Mouse (Mus musculus): ENCODE results near the gene Nme7. TPM values are rescaled to one million over a fixed set of nuclear protein-coding genes. Genes with fewer than 3 reads are reported as not detected.
A peak's percentile ranks its signal among the peaks of the same experiment; 100 is the strongest.

Gene Nme7
- polyA plus RNA-seq, 1 experiment from 2014 or later: 8.5 TPM

DNA sequence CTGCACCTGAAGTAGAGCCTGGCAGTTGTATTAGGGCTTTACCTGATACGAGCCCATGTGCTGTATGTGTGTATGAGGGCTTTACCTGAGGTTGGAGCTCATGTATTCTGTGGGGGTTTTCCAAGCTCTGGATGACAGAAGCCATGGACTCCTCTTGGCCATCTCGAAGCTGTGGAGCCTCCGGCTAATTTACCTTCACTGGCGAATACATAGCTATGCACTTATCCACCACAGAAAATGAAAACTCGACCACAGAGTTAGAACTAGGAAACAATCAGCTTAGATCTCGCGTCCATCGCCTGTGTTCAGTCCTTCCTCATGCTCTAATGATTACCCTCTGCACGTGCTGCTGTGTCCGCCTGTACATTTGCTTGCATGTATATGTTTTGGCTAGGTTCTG lies 80.4 kb downstream of the Nme7 start:
- Histone ChIP-seq H3K4me2 (ENCODE audit: low read depth, low read length) (no peak overlapping the region), H3K9me3 (replicated peaks; ENCODE audit: control insufficient read depth, low read length) (no peaks in the 10 kb centered on the region)

DNA sequence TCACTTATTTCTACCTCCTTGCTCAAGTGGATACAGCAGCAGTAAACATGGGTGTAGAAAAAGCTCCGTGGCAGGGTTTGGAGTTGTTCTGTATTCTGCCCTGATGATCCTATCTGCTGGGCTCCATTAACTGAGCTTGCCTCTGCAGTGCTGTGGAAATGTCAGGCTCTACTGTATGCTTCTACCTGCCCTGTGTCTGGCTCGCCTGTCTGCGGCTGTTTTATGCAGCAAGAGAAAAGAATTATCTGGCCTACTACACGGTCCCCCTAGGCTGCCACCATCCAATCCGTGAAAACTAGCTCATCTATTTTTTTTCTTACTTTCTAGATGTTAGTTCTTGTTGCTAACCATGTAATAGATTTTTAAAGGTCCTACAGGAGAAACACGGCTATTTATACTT lies 81.1 kb downstream of the Nme7 start:
- Histone ChIP-seq H3K27me3 (ENCODE audit: control insufficient read depth, insufficient read depth, low read depth, low read length) (no peaks in the 10 kb centered on the region), H3K36me3 (ENCODE audit: control insufficient read depth, insufficient read depth) (no peaks in the 10 kb centered on the region), H3K9ac (ENCODE audit: low read depth, low read length) (no peak overlapping the region), H3K27ac (ENCODE audit: low read length) (no peak overlapping the region), H3K9me3 (replicated peaks; ENCODE audit: control insufficient read depth, low read length) (no peaks in the 10 kb centered on the region), H3K4me1 (ENCODE audit: control insufficient read depth, low read depth, low read length) (no peaks in the 10 kb centered on the region), H3K4me3 (ENCODE audit: low read depth, low read length) (no peak overlapping the region), H3K4me2 (ENCODE audit: low read depth, low read length) (no peak overlapping the region)
- no peak for ATAC-seq (ENCODE audit: low read depth)
- 66% methylated on average over 6 of the region's 6 CpGs for WGBS (ENCODE audit: insufficient replicate concordance)

More for the DNA sequence above, 80.4 kb downstream of the Nme7 start:
- Histone ChIP-seq H3K9ac (ENCODE audit: low read depth, low read length) (no peak overlapping the region), H3K4me1 (ENCODE audit: control insufficient read depth, low read depth, low read length) (no peaks in the 10 kb centered on the region), H3K36me3 (ENCODE audit: control insufficient read depth, insufficient read depth) (no peaks in the 10 kb centered on the region), H3K4me3 (ENCODE audit: low read depth, low read length) (no peak overlapping the region), H3K27ac (ENCODE audit: low read length) (no peak overlapping the region), H3K27me3 (ENCODE audit: control insufficient read depth, insufficient read depth, low read depth, low read length) (no peaks in the 10 kb centered on the region)
- 74% methylated on average over 10 of the region's 10 CpGs for WGBS (ENCODE audit: insufficient replicate concordance)
- no peak for ATAC-seq (ENCODE audit: low read depth)

GRCm38 (mm10) chr1:164389743-164390142 lies 85.8 kb downstream of the Nme7 start:
- ATAC-seq (ENCODE audit: low read depth): no peak
- Histone ChIP-seq H3K4me2 (ENCODE audit: low read depth, low read length) (no peak overlapping the region), H3K4me1 (ENCODE audit: control insufficient read depth, low read depth, low read length) (no peaks in the 10 kb centered on the region), H3K9me3 (replicated peaks; ENCODE audit: control insufficient read depth, low read length) (no peaks in the 10 kb centered on the region), H3K9ac (ENCODE audit: low read depth, low read length) (no peak overlapping the region), H3K36me3 (ENCODE audit: control insufficient read depth, insufficient read depth) (no peaks in the 10 kb centered on the region), H3K27me3 (ENCODE audit: control insufficient read depth, insufficient read depth, low read depth, low read length) (no peaks in the 10 kb centered on the region), H3K4me3 (ENCODE audit: low read depth, low read length) (no peak overlapping the region), H3K27ac (ENCODE audit: low read length) (no peak overlapping the region)
- WGBS (ENCODE audit: insufficient replicate concordance): 70% methylated on average over 4 of the region's 4 CpGs

DNA sequence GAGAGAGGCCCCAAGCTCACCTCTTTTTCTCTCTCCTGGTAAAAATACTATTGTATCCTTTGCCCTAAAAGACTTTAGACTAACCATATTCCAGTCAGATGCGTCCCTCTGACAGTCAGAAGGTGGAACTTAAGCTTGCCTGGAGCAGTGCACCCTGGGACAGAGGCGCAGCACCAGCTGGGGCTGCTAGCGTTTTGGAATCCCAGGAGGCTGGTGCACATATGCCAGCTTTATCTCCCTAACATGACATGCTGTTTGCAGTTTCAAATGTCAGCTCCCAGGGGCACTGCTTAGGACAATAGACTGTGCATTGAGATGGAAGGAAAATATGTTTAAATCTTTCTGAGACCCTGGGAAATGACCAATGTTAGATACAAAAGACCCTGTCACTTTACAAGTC lies 88.3 kb downstream of the Nme7 start:
- no peak overlapping the region for H3K27ac ChIP-seq (ENCODE audit: low read length)
- no peak overlapping the region for H3K4me2 ChIP-seq (ENCODE audit: low read depth, low read length)
- no peaks in the 10 kb centered on the region for H3K4me1 ChIP-seq (ENCODE audit: control insufficient read depth, low read depth, low read length)
- H3K36me3 ChIP-seq (ENCODE audit: control insufficient read depth, insufficient read depth): no peaks in the 10 kb centered on the region
- H3K27me3 ChIP-seq (ENCODE audit: control insufficient read depth, insufficient read depth, low read depth, low read length): no peaks in the 10 kb centered on the region
- no peaks in the 10 kb centered on the region for H3K9me3 ChIP-seq (replicated peaks; ENCODE audit: control insufficient read depth, low read length)
- ATAC-seq (ENCODE audit: low read depth): no peak
- no peak overlapping the region for H3K9ac ChIP-seq (ENCODE audit: low read depth, low read length)
- 55% methylated on average over 3 of the region's 3 CpGs for WGBS (ENCODE audit: insufficient replicate concordance)
- H3K4me3 ChIP-seq (ENCODE audit: low read depth, low read length): no peak overlapping the region

DNA sequence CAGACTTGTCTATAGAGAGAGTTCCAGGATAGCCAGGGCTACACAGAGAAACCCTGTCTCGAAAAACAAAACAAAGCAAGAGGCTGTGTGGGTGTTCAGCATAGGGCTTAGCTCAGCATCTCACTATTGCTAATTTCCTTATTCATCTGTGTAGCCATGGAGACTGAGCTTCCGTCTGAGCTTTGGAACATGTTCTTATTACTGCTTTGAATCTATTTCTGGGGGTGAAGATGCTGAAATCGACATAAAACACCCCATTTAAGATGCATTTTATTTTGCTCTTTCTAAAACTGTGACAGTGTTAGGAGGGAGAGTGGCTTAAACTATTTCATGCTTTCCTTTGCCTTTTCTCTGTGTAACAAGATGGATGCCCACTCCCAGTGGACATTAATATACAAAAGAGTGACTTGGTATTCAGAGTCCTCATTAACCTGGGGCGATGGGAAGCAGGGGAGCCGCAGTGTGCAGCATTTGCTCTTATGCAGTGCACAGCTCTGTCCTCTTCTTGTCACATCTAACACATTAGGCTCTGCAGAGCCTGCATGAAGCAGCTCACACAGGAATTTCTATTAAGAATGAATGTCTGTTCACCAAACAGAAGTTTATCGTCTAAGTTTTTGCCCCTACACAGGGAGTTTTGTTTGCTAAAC lies 91.3 kb downstream of the Nme7 start:
- no peaks in the 10 kb centered on the region for H3K9me3 ChIP-seq (replicated peaks; ENCODE audit: control insufficient read depth, low read length)
- H3K4me2 ChIP-seq (ENCODE audit: low read depth, low read length): no peak overlapping the region
- no peak overlapping the region for H3K4me3 ChIP-seq (ENCODE audit: low read depth, low read length)
- ATAC-seq (ENCODE audit: low read depth): no peak
- no peaks in the 10 kb centered on the region for H3K4me1 ChIP-seq (ENCODE audit: control insufficient read depth, low read depth, low read length)
- H3K9ac ChIP-seq (ENCODE audit: low read depth, low read length): no peak overlapping the region
- H3K36me3 ChIP-seq (ENCODE audit: control insufficient read depth, insufficient read depth): no peaks in the 10 kb centered on the region
- WGBS (ENCODE audit: insufficient replicate concordance): 74% methylated on average over 6 of the region's 6 CpGs
- H3K27me3 ChIP-seq (ENCODE audit: control insufficient read depth, insufficient read depth, low read depth, low read length): no peaks in the 10 kb centered on the region
- no peak overlapping the region for H3K27ac ChIP-seq (ENCODE audit: low read length)

GRCm38 (mm10) chr1:164397672-164398071 lies 93.8 kb downstream of the Nme7 start:
- no peaks in the 10 kb centered on the region for H3K9me3 ChIP-seq (replicated peaks; ENCODE audit: control insufficient read depth, low read length)
- no peak overlapping the region for H3K4me3 ChIP-seq (ENCODE audit: low read depth, low read length)
- no peaks in the 10 kb centered on the region for H3K27me3 ChIP-seq (ENCODE audit: control insufficient read depth, insufficient read depth, low read depth, low read length)
- 51% methylated on average over 4 of the region's 4 CpGs for WGBS (ENCODE audit: insufficient replicate concordance)
- no peaks in the 10 kb centered on the region for H3K36me3 ChIP-seq (ENCODE audit: control insufficient read depth, insufficient read depth)
- no peak overlapping the region for H3K27ac ChIP-seq (ENCODE audit: low read length)
- H3K9ac ChIP-seq (ENCODE audit: low read depth, low read length): no peak overlapping the region
- no peak for ATAC-seq (ENCODE audit: low read depth)
- no peak overlapping the region for H3K4me2 ChIP-seq (ENCODE audit: low read depth, low read length)
- H3K4me1 ChIP-seq (ENCODE audit: control insufficient read depth, low read depth, low read length): no peaks in the 10 kb centered on the region

DNA sequence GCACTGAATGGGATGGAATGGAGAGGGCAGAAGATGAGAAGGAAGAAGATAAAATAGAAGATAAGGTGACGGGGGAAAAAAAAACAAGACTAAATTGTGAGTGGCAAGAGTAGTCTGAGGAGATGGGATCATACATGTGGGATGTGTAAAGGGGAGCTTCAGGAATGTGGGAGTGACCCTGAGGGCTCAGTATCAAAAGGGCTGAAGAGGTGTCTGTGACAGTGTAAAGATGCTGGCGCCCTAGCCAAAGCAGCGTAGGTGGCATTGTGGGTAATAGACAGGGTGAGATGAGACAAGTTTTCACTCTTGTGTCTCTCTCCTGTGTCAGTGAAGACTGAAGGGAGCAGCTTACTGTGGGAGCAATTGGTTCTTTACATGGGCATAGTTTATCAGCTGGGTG lies 95.7 kb downstream of the Nme7 start:
- H3K4me1 ChIP-seq (ENCODE audit: control insufficient read depth, low read depth, low read length): no peaks in the 10 kb centered on the region
- no peaks in the 10 kb centered on the region for H3K36me3 ChIP-seq (ENCODE audit: control insufficient read depth, insufficient read depth)
- no peak overlapping the region for H3K4me2 ChIP-seq (ENCODE audit: low read depth, low read length)
- 83% methylated on average over 3 of the region's 3 CpGs for WGBS (ENCODE audit: insufficient replicate concordance)
- H3K4me3 ChIP-seq (ENCODE audit: low read depth, low read length): no peak overlapping the region
- H3K9ac ChIP-seq (ENCODE audit: low read depth, low read length): no peak overlapping the region
- no peaks in the 10 kb centered on the region for H3K27me3 ChIP-seq (ENCODE audit: control insufficient read depth, insufficient read depth, low read depth, low read length)
- H3K9me3 ChIP-seq (replicated peaks; ENCODE audit: control insufficient read depth, low read length): no peaks in the 10 kb centered on the region
- no peak overlapping the region for H3K27ac ChIP-seq (ENCODE audit: low read length)
- no peak for ATAC-seq (ENCODE audit: low read depth)

GRCm38 (mm10) chr1:164405385-164405802 lies 101.5 kb downstream of the Nme7 start:
- no peak overlapping the region for H3K27ac ChIP-seq (ENCODE audit: low read length)
- no peaks in the 10 kb centered on the region for H3K4me1 ChIP-seq (ENCODE audit: control insufficient read depth, low read depth, low read length)
- WGBS (ENCODE audit: insufficient replicate concordance): 32% methylated on average over 5 of the region's 5 CpGs
- no peak overlapping the region for H3K4me3 ChIP-seq (ENCODE audit: low read depth, low read length)
- H3K9me3 ChIP-seq (replicated peaks; ENCODE audit: control insufficient read depth, low read length): no peaks in the 10 kb centered on the region
- no peaks in the 10 kb centered on the region for H3K36me3 ChIP-seq (ENCODE audit: control insufficient read depth, insufficient read depth)
- no peaks in the 10 kb centered on the region for H3K27me3 ChIP-seq (ENCODE audit: control insufficient read depth, insufficient read depth, low read depth, low read length)
- no peak overlapping the region for H3K4me2 ChIP-seq (ENCODE audit: low read depth, low read length)
- peak; percentile 51; the same call in 1 of the 2 replicates for ATAC-seq (ENCODE audit: low read depth)
- H3K9ac ChIP-seq (ENCODE audit: low read depth, low read length): no peak overlapping the region

- Histone ChIP-seq H3K4me3 (ENCODE audit: low read depth, low read length) (no peak overlapping the region), H3K36me3 (ENCODE audit: control insufficient read depth, insufficient read depth) (no peaks in the 10 kb centered on the region), H3K27me3 (ENCODE audit: control insufficient read depth, insufficient read depth, low read depth, low read length) (no peaks in the 10 kb centered on the region), H3K9me3 (replicated peaks; ENCODE audit: control insufficient read depth, low read length) (no peaks in the 10 kb centered on the region), H3K9ac (ENCODE audit: low read depth, low read length) (no peak overlapping the region), H3K4me1 (ENCODE audit: control insufficient read depth, low read depth, low read length) (no peaks in the 10 kb centered on the region), H3K27ac (ENCODE audit: low read length) (no peak overlapping the region), H3K4me2 (ENCODE audit: low read depth, low read length) (no peak overlapping the region)
- 69% methylated on average over 5 of the region's 5 CpGs for WGBS (ENCODE audit: insufficient replicate concordance)
- ATAC-seq (ENCODE audit: low read depth): no peak
These were observed 102.6 kb downstream of the Nme7 start for GRCm38 (mm10) chr1:164406506-164406905.

All from liver, embryonic 16.5 days (tissue).